Mouse (Mus musculus): ENCODE results near the gene Hist2h3c2.
"Not testable (repeated sequence)": the region's sequence is repeated elsewhere in the genome, so short reads cannot be mapped to it uniquely, and the experiment has no call there.

DNA sequence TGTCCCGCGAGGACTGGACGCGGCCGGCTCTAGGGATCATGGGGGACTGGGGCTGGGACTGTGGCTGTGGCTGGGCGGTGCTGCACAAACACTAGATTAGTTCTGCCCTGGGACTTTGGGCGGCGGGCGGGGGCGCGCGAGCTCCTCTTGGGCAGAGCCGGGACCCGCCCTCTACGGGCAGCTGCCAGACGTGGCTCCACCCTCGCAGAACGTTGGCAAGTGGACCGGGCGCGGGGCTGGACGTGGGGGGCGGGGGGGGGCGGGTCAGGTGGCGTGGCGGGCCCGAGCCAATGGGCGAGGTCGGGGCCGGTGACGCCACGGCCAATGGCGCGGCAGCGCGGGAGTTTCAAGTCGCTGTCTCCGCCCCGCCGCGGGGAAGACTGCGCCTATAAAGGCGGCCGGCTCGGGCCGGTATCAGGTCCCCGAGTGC is 7.5 kb upstream of the Hist2h3c2 start, which contains the start of gene Hist2h3c1:
- TF ChIP-seq CTCF (IDR thresholded peaks at IDR 0.05; ENCODE audit: insufficient read depth, low read length); POLR2A (IDR thresholded peaks at IDR 0.05; ENCODE audit: borderline replicate concordance, extremely low read depth, low read depth, low read length): not testable (repeated sequence)

All from lung, adult 2 months (tissue).